16 mouse cellular contexts compared by ENCODE assay signal in the genomic region with DNA sequence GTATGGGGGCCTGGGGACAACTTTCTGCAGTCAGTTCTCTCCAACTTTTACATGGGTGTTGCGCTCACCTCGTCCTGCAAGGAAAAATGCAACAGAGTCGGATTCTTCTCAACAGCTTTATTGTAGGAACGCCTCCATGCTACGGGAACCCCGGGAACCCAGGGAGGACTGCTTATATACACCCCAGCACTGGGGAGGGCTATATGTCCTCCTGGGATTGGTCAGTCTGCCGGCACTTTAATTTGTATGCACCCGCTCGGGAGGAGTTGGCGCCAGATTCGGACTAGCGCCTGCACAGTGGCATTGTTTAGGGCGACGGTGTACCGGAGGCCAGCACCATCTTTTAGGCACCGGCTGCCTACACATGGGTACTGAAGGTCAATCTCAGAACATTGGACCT.
"Had no signal": no experiment of that assay in that cellular context is flagged by ENCODE, and none has a peak within 500 bp of the region (broad histone marks: within the 10 kb centered on the region; RNA-seq: fewer than 3 reads in every experiment).

No protein-coding gene starts in this region.

- H3K9me3 ChIP-seq: neural tube, embryonic 12.5 days; neural tube, embryonic 13.5 days; neural tube, embryonic 15.5 days; stomach, embryonic 15.5 days had no signal

- H3K27ac ChIP-seq: neural tube, embryonic 12.5 days; neural tube, embryonic 13.5 days; neural tube, embryonic 15.5 days; stomach, embryonic 15.5 days; stomach, postnatal 0 days had no signal

- H3K9ac ChIP-seq: neural tube, embryonic 12.5 days; neural tube, embryonic 13.5 days; neural tube, embryonic 15.5 days; stomach, embryonic 15.5 days had no signal

- H3K4me3 ChIP-seq: neural tube, embryonic 12.5 days; neural tube, embryonic 13.5 days; neural tube, embryonic 15.5 days; stomach, embryonic 15.5 days had no signal

- H3K27me3 ChIP-seq: neural tube, embryonic 12.5 days; neural tube, embryonic 13.5 days; neural tube, embryonic 15.5 days; stomach, embryonic 15.5 days had no signal

- H3K36me3 ChIP-seq: neural tube, embryonic 12.5 days; neural tube, embryonic 13.5 days; neural tube, embryonic 15.5 days; stomach, embryonic 15.5 days had no signal

- H3K4me2 ChIP-seq: neural tube, embryonic 12.5 days; neural tube, embryonic 13.5 days; neural tube, embryonic 15.5 days; stomach, embryonic 15.5 days had no signal

- H3K4me1 ChIP-seq: neural tube, embryonic 12.5 days; stomach, embryonic 15.5 days had no signal

- DNase-seq: retina, postnatal 1 day; right cerebral cortex, adult 18-20 months; right cerebral cortex, postnatal 14 days; right cerebral cortex, postnatal 25 days; right cerebral cortex, postnatal 4 days; spleen, adult 18-20 months; thymus, adult 18-20 months; thymus, adult 2 months; thymus, postnatal 14 days; thymus, postnatal 25 days; thymus, postnatal 4 days had no signal
